Mouse (Mus musculus) hindbrain, postnatal 0 days (tissue): ENCODE measurements at regions not wholly inside any gene's neighbourhood (a gene's known extent, or its start where the extent isn't known, plus 50 kb on each side); places are given as distances from the start of the nearest gene placed in this dataset.
"Not testable (repeated sequence)": the region's sequence is repeated elsewhere in the genome, so short reads cannot be mapped to it uniquely, and the experiment has no call there.

ENCODE experiments used
- ATAC-seq: fragments of 200-750 bp; cut with Nextera tagmentation; 2 replicates; pipeline ENCODE4 v1.8.0; 2017; ENCODE audit warnings: mild to moderate bottlenecking, moderate TSS enrichment, moderate library complexity
- DNase-seq: peaks from one replicate; pipeline ENCODE4 v3.0.0-alpha.2; 2015; ENCODE audit warnings: low spot score
- H3K27ac ChIP-seq: fragments of 300-500 bp; sonication (generic); 2 replicates; pipeline ENCODE4 v1.5.1; 2014; ENCODE audit warnings: mild to moderate bottlenecking
- H3K27me3 ChIP-seq: fragments of 300-500 bp; sonication (generic); 2 replicates; pipeline ENCODE4 v1.6.1; 2014; ENCODE audit warnings: low read length, mixed read lengths; ENCODE audit not compliant: insufficient read depth
- H3K36me3 ChIP-seq: fragments of 300-500 bp; sonication (generic); 2 replicates; pipeline ENCODE4 v1.6.1; 2014; ENCODE audit warnings: low read length, mixed read lengths; ENCODE audit not compliant: insufficient read depth
- H3K4me1 ChIP-seq: fragments of 300-500 bp; sonication (generic); 2 replicates; pipeline ENCODE4 v1.6.1; 2014; ENCODE audit warnings: antibody characterized with exemption, low read length, mixed read lengths; ENCODE audit not compliant: insufficient read depth
- H3K4me2 ChIP-seq: fragments of 300-500 bp; sonication (generic); 2 replicates; pipeline ENCODE4 v1.6.1; 2014; ENCODE audit warnings: low read depth, mild to moderate bottlenecking, low read length, moderate library complexity, mixed read lengths
- H3K4me3 ChIP-seq: fragments of 300-500 bp; sonication (generic); 2 replicates; pipeline ENCODE4 v1.5.1; 2014; ENCODE audit warnings: low read length
- H3K9ac ChIP-seq: fragments of 300-500 bp; sonication (generic); replicated peaks from 2 replicates; pipeline ENCODE4 v1.6.1; 2014; ENCODE audit warnings: mild to moderate bottlenecking, low read length, moderate library complexity, mixed read lengths
- H3K9me3 ChIP-seq: fragments of 300-500 bp; sonication (generic); 2 replicates; pipeline ENCODE4 v1.6.1; 2016; ENCODE audit warnings: low read length, mixed read lengths
- CTCF ChIP-seq: IDR thresholded peaks from 2 replicates; pipeline ENCODE4 v1.5.1; 2016; ENCODE audit warnings: antibody characterized with exemption, control low read depth, low read depth
- WGBS: fragments of 180-500 bp; shearing (Covaris S2); extraction: QIAGEN DNeasy Blood & Tissue Kit; methylation state at CpG from one replicate; pipeline ENCODE4 v1.1.7; 2014; 5-methylcytosine and 5-hydroxymethylcytosine counted together

- Histone ChIP-seq H3K27me3 (no peaks in the 10 kb centered on the region), H3K27ac (no peak overlapping the region), H3K36me3 (no peaks in the 10 kb centered on the region), H3K9ac (no peak overlapping the region), H3K4me3 (no peak overlapping the region), H3K9me3 (no peaks in the 10 kb centered on the region), H3K4me2 (no peak overlapping the region), H3K4me1 (no peaks in the 10 kb centered on the region)
- WGBS, result 89% methylated on average over 6 of the region's 6 CpGs
- TF ChIP-seq CTCF, result no peak
- ATAC-seq, result no peak
- DNase-seq, result no peak
Measured at GRCm38 (mm10) chr1:164521371-164522130, 63.4 kb upstream of the Atp1b1 start.

- ATAC-seq (no peak), DNase-seq (no peak)
- Histone ChIP-seq H3K9ac (no peak overlapping the region), H3K4me2 (no peak overlapping the region), H3K27me3 (no peaks in the 10 kb centered on the region), H3K9me3 (no peaks in the 10 kb centered on the region), H3K4me3 (no peak overlapping the region), H3K27ac (no peak overlapping the region), H3K4me1 (no peaks in the 10 kb centered on the region), H3K36me3 (no peaks in the 10 kb centered on the region)
- TF ChIP-seq CTCF, result no peak
- WGBS, result 97% methylated on average over 3 of the region's 3 CpGs
Measured at GRCm38 (mm10) chr1:164518866-164519265, 60.7 kb upstream of the Atp1b1 start.

GRCm38 (mm10) chr1:164518308-164518707 is 60.2 kb upstream of the Atp1b1 start:
- WGBS, result 86% methylated on average over 4 of the region's 4 CpGs
- Histone ChIP-seq H3K27me3 (no peaks in the 10 kb centered on the region), H3K4me2 (no peak overlapping the region), H3K9me3 (no peaks in the 10 kb centered on the region), H3K36me3 (no peaks in the 10 kb centered on the region), H3K9ac (no peak overlapping the region), H3K4me3 (no peak overlapping the region), H3K27ac (no peak overlapping the region), H3K4me1 (no peaks in the 10 kb centered on the region)
- ATAC-seq (no peak), DNase-seq (no peak)
- no peak for TF ChIP-seq CTCF

- not testable (repeated sequence) for ATAC-seq, DNase-seq, H3K27me3 ChIP-seq, H3K9me3 ChIP-seq, H3K4me3 ChIP-seq, H3K27ac ChIP-seq, H3K4me1 ChIP-seq, H3K9ac ChIP-seq, H3K36me3 ChIP-seq, H3K4me2 ChIP-seq
- 93% methylated on average over 2 of the region's 2 CpGs for WGBS
Measured at GRCm38 (mm10) chr1:164517362-164517761, 59.2 kb upstream of the Atp1b1 start.

- ATAC-seq (no peak), DNase-seq (no peak)
- Histone ChIP-seq H3K4me3 (no peak overlapping the region), H3K27me3 (no peaks in the 10 kb centered on the region), H3K9me3 (no peaks in the 10 kb centered on the region), H3K4me2 (no peak overlapping the region), H3K9ac (no peak overlapping the region), H3K27ac (no peak overlapping the region), H3K4me1 (no peaks in the 10 kb centered on the region), H3K36me3 (no peaks in the 10 kb centered on the region)
- 89% methylated on average over 7 of the region's 7 CpGs for WGBS
- TF ChIP-seq CTCF, result no peak
Measured at GRCm38 (mm10) chr1:164511628-164512385, 53.7 kb upstream of the Atp1b1 start.

- DNase-seq, result no peak
- WGBS, result 92% methylated on average over 1 of the region's 1 CpGs
- Histone ChIP-seq H3K4me3 (no peak overlapping the region), H3K9ac (no peak overlapping the region), H3K36me3 (no peaks in the 10 kb centered on the region), H3K4me2 (no peak overlapping the region), H3K27ac (no peak overlapping the region), H3K4me1 (no peaks in the 10 kb centered on the region), H3K9me3 (no peaks in the 10 kb centered on the region), H3K27me3 (no peaks in the 10 kb centered on the region)
- no peak for ATAC-seq
- TF ChIP-seq CTCF, result no peak
Measured at GRCm38 (mm10) chr1:164509226-164509625, 51.1 kb upstream of the Atp1b1 start.

GRCm38 (mm10) chr1:164508556-164508955 is 50.4 kb upstream of the Atp1b1 start:
- Histone ChIP-seq H3K4me2 (no peak overlapping the region), H3K27ac (no peak overlapping the region), H3K36me3 (no peaks in the 10 kb centered on the region), H3K9ac (no peak overlapping the region), H3K9me3 (no peaks in the 10 kb centered on the region), H3K4me1 (no peaks in the 10 kb centered on the region), H3K27me3 (no peaks in the 10 kb centered on the region), H3K4me3 (no peak overlapping the region)
- no peak for TF ChIP-seq CTCF
- DNase-seq (no peak), ATAC-seq (no peak)
- 70% methylated on average over 8 of the region's 8 CpGs for WGBS
